ENCODE assay signal across 8 mouse cellular contexts in genomic region chr2:84669828-84670568, GRCm38 (mm10). TPM values are rescaled to one million over a fixed set of nuclear protein-coding genes. Genes with fewer than 3 reads are reported as not detected.
DNase-seq lines count a peak whose midpoint lies in the region; ATAC-seq lines count a peak whose summit lies in the region.

No protein-coding gene starts in this region.

- no peaks in the 10 kb centered on the region for H3K9me3 ChIP-seq in hindbrain, embryonic 13.5 days

- 2% methylated on average over 39 of the region's 39 CpGs for WGBS in hindbrain, embryonic 13.5 days

- H3K4me2 ChIP-seq in hindbrain, embryonic 13.5 days = peak overlapping the region; percentile 74

- DNase-seq in adrenal gland, adult 18-20 months (ENCODE audit: low spot score in 2 of 2) = peak; percentile 28 to 29
- no peak for DNase-seq in adrenal gland, postnatal 4 days (ENCODE audit: low spot score in 2 of 2)
- peak; percentile 5 for DNase-seq in thymus, postnatal 0 days (ENCODE audit: low spot score)
- no peak for DNase-seq in thymus, postnatal 36 days
- DNase-seq in lung, adult 18-20 months = peak; percentile 41 to 50
- DNase-seq in left cerebral cortex, adult 9 months (ENCODE audit: low spot score in 2 of 2) = no peak

- H3K27me3 ChIP-seq in hindbrain, embryonic 13.5 days = no peaks in the 10 kb centered on the region

- H3K27ac ChIP-seq in hindbrain, embryonic 13.5 days = peak overlapping the region; percentile 92

- peak overlapping the region; percentile 88 for H3K4me3 ChIP-seq in hindbrain, embryonic 13.5 days

- peaks cover 46% of the 10 kb centered on the region for H3K36me3 ChIP-seq in hindbrain, embryonic 13.5 days

- ATAC-seq in hindbrain, embryonic 13.5 days (ENCODE audit: low FRiP score) = peak; percentile 90
- ATAC-seq in neutrophil, adult 5-6 weeks (ENCODE audit: extremely low read depth, insufficient number of reproducible peaks, low FRiP score, poor library complexity, severe bottlenecking) = 0 out of 2 replicates have a peak, but pooled peaks have one; percentile 28

- H3K4me1 ChIP-seq in hindbrain, embryonic 13.5 days (replicated peaks) = peaks cover 18% of the 10 kb centered on the region

- H3K9ac ChIP-seq in hindbrain, embryonic 13.5 days = peak overlapping the region; percentile 83

RNA-seq across cellular contexts. Expression of gene Selenoh, which starts 0.6 kb away (rescaled TPM):
- total RNA-seq in adrenal gland, adult 18-20 months (2021) = 10 to 100 TPM; 21.9 to 28.8 TPM
- total RNA-seq in adrenal gland, postnatal 4 days (2021) = 10 to 100 TPM; 87.7 to 89.0 TPM
- polyA plus RNA-seq in thymus, postnatal 0 days (2015; fragmentation: Nextera tagmentation; extraction: Ambion mirVana) = 294 and 310 TPM in 2 replicates
- 217 and 222 TPM in 2 replicates for polyA plus RNA-seq in hindbrain, embryonic 13.5 days (2015; fragmentation: Nextera tagmentation; extraction: Ambion mirVana)
- total RNA-seq in neutrophil, adult 5-6 weeks (2017) = 20.6 and 24.8 TPM in 2 replicates

RNA-seq across cellular contexts. Expression of gene Gm28635, which starts 7.8 kb away (rescaled TPM):
- total RNA-seq in adrenal gland, adult 18-20 months (2021) = not detected
- not detected for total RNA-seq in adrenal gland, postnatal 4 days (2021)
- polyA plus RNA-seq in thymus, postnatal 0 days (2015; fragmentation: Nextera tagmentation; extraction: Ambion mirVana) = not detected in 2 replicates
- polyA plus RNA-seq in hindbrain, embryonic 13.5 days (2015; fragmentation: Nextera tagmentation; extraction: Ambion mirVana) = not detected in 2 replicates
- total RNA-seq in neutrophil, adult 5-6 weeks (2017) = 0.12 TPM in 1 of 2 replicates, not detected in the other

RNA-seq across cellular contexts. Expression of gene Med19, which starts 8.2 kb away (rescaled TPM):
- 10 to 100 TPM; 22.7 to 25.9 TPM for total RNA-seq in adrenal gland, adult 18-20 months (2021)
- total RNA-seq in adrenal gland, postnatal 4 days (2021) = 10 to 100 TPM; 26.7 to 28.6 TPM
- polyA plus RNA-seq in thymus, postnatal 0 days (2015; fragmentation: Nextera tagmentation; extraction: Ambion mirVana) = 32.5 and 33.3 TPM in 2 replicates
- polyA plus RNA-seq in hindbrain, embryonic 13.5 days (2015; fragmentation: Nextera tagmentation; extraction: Ambion mirVana) = 52.1 and 53.5 TPM in 2 replicates
- total RNA-seq in neutrophil, adult 5-6 weeks (2017) = 14.5 and 16.5 TPM in 2 replicates

RNA-seq across cellular contexts. Expression of gene Tmx2, which starts 8.9 kb away (rescaled TPM):
- 100 to 1,000 TPM; 146 to 179 TPM for total RNA-seq in adrenal gland, adult 18-20 months (2021)
- total RNA-seq in adrenal gland, postnatal 4 days (2021) = 100 to 1,000 TPM; 114 to 116 TPM
- 74.9 and 77.2 TPM in 2 replicates for polyA plus RNA-seq in thymus, postnatal 0 days (2015; fragmentation: Nextera tagmentation; extraction: Ambion mirVana)
- polyA plus RNA-seq in hindbrain, embryonic 13.5 days (2015; fragmentation: Nextera tagmentation; extraction: Ambion mirVana) = 256 and 260 TPM in 2 replicates
- 18.4 and 20.1 TPM in 2 replicates for total RNA-seq in neutrophil, adult 5-6 weeks (2017)

RNA-seq across cellular contexts. Expression of gene Btbd18, which starts 11.1 kb away (rescaled TPM):
- total RNA-seq in adrenal gland, adult 18-20 months (2021) = under 1 TPM in 1 of 2 experiments, not detected in 1; 0.10 TPM
- under 1 TPM; 0.22 to 0.42 TPM for total RNA-seq in adrenal gland, postnatal 4 days (2021)
- 0.06 and 0.31 TPM in 2 replicates for polyA plus RNA-seq in thymus, postnatal 0 days (2015; fragmentation: Nextera tagmentation; extraction: Ambion mirVana)
- 0.28 and 0.29 TPM in 2 replicates for polyA plus RNA-seq in hindbrain, embryonic 13.5 days (2015; fragmentation: Nextera tagmentation; extraction: Ambion mirVana)
- total RNA-seq in neutrophil, adult 5-6 weeks (2017) = not detected in 2 replicates

Comparison
In these comparisons a context has a peak if more than half of its experiments do, and no peak if none do; other contexts are left out.
1. DNase-seq: peak in adrenal gland, adult 18-20 months (2 of 2), thymus, postnatal 0 days (single experiment) and lung, adult 18-20 months (2 of 2); none in adrenal gland, postnatal 4 days (0 of 2), thymus, postnatal 36 days (0 of 2) and left cerebral cortex, adult 9 months (0 of 2).